Mouse (Mus musculus): ENCODE data around the gene Trim6.
"Not testable (repeated sequence)": the region's sequence is repeated elsewhere in the genome, so short reads cannot be mapped to it uniquely, and the experiment has no call there.

Gene Trim6

GRCm38 (mm10) chr7:104218701-104219569 lies at the start of gene Trim6:
TSS of gene Trim6 (plus strand) at chr7:104218793.
- DNase-seq: no peak

- DNase-seq: no peak
These were observed 48.9 kb upstream of the Trim6 start for GRCm38 (mm10) chr7:104169634-104170204.

- DNase-seq: no peak
These were observed 43.5 kb upstream of the Trim6 start for GRCm38 (mm10) chr7:104175085-104175484.

- no peak for DNase-seq
These were observed 40.1 kb upstream of the Trim6 start for GRCm38 (mm10) chr7:104178422-104179054.

- DNase-seq: no peak
These were observed 39.5 kb upstream of the Trim6 start for GRCm38 (mm10) chr7:104179074-104179473.

- DNase-seq: no peak
These were observed 35.3 kb upstream of the Trim6 start, which contains the start of gene Olfr648 for GRCm38 (mm10) chr7:104183292-104183691. TSS of gene Olfr648 (minus strand) at chr7:104183392.

GRCm38 (mm10) chr7:104191275-104191674 lies 27.3 kb upstream of the Trim6 start:
- no peak for DNase-seq

- no peak for DNase-seq
These were observed 22.7 kb upstream of the Trim6 start, which contains the start of gene Olfr649 for GRCm38 (mm10) chr7:104195885-104196284. TSS of gene Olfr649 (minus strand) at chr7:104195985.

- peak; percentile 2 for DNase-seq
These were observed 18.8 kb upstream of the Trim6 start for GRCm38 (mm10) chr7:104199822-104200221.

- no peak for DNase-seq
These were observed 12.4 kb upstream of the Trim6 start for GRCm38 (mm10) chr7:104206197-104206596.

- DNase-seq: no peak
These were observed 2.5 kb upstream of the Trim6 start for GRCm38 (mm10) chr7:104216011-104216535.

- no peak for DNase-seq
These were observed 712 bp upstream of the Trim6 start for GRCm38 (mm10) chr7:104217881-104218280.

- DNase-seq: no peak
These were observed 12.6 kb downstream of the Trim6 start for GRCm38 (mm10) chr7:104231203-104231602.

GRCm38 (mm10) chr7:104240857-104241256 lies 22.3 kb downstream of the Trim6 start:
- no peak for DNase-seq

GRCm38 (mm10) chr7:104243616-104244015 lies 25.0 kb downstream of the Trim6 start:
- no peak for DNase-seq

GRCm38 (mm10) chr7:104244287-104245181 lies 25.9 kb downstream of the Trim6 start, which contains the start of gene Trim34a:
TSS of gene Trim34a (plus strand) at chr7:104244457.
- DNase-seq: no peak

- DNase-seq: not testable (repeated sequence)
These were observed 41.8 kb downstream of the Trim6 start for GRCm38 (mm10) chr7:104260380-104260779.

- not testable (repeated sequence) for DNase-seq
These were observed 46.7 kb downstream of the Trim6 start for GRCm38 (mm10) chr7:104265335-104265734.

GRCm38 (mm10) chr7:104279361-104279760 lies 60.8 kb downstream of the Trim6 start:
- not testable (repeated sequence) for DNase-seq
